Mouse (Mus musculus) adrenal gland, postnatal 14 days (tissue): ENCODE results near the gene Mettl17. TPM values are rescaled to one million over a fixed set of nuclear protein-coding genes. Genes with fewer than 3 reads are reported as not detected.
"Not testable (repeated sequence)": the region's sequence is repeated elsewhere in the genome, so short reads cannot be mapped to it uniquely, and the experiment has no call there.

Source experiments
- DNase-seq: peaks from one replicate; pipeline ENCODE4 v3.0.0; 2021; ENCODE audit warnings: mixed read lengths
- long read RNA-seq, 2 experiments: library from polyadenylated mRNA; stranded (forward); transcript quantifications; one replicate each; pipeline ENCODE4 v2.0.0; 2021
- total RNA-seq: library from RNA; stranded (reverse); gene quantifications from 2 replicates; pipeline ENCODE4 v1.2.3, GENCODE M21; 2021

Gene Mettl17
- total RNA-seq = 37.1 and 39.0 TPM in 2 replicates
- long read RNA-seq, experiment 1, transcript Mettl17-201 (14 exons, 1,623 nt) = major isoform, 10 of 18 reads
- long read RNA-seq, experiment 1, partial matches to known transcripts = 1 of 18 reads
- long read RNA-seq, experiment 1, other reads (novel, unspliced or antisense) = 4 of 18 reads
- long read RNA-seq, experiment 2, partial matches to known transcripts = 1 of 8 reads
- long read RNA-seq, experiment 2, other reads (novel, unspliced or antisense) = 2 of 8 reads

DNA sequence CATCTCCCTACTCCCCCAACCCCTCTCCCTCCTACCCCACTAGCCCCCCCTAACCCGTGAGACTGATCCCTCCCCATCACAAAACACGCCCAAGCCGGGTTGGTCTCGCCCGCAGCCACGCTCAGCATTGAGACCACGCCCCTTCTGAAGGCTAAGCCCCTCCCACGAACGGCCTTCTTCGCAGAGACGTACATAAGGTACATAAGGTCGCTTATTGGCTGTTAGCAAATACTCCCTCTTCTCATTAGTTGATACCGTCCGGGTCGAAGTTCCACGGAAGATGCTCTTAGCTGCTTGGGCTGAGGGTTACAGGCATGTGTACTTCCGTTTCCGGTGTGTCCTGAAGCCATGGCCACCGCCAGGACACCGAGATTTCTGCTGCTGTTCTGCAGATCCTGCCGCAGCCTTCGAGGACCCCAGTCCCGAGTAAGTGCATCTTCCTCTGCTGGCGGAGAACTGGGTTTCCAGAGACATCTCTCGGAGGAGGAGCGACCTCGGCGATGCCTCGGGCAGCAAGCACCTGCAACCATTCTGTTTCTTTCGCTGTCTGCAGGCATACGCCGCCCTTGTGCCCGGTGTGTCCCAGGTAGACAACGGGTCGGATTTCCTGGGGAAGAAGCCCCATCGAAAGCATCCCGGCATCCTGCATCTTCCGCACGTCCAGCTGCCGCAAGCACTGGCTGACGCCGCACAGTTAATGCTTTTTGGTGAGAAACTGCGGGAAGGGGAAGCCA is at the start of gene Mettl17:
TSS of gene Mettl17 (plus strand) at position 245 of the 734 bp plus-strand sequence.
- peak; percentile 97 for DNase-seq

DNA sequence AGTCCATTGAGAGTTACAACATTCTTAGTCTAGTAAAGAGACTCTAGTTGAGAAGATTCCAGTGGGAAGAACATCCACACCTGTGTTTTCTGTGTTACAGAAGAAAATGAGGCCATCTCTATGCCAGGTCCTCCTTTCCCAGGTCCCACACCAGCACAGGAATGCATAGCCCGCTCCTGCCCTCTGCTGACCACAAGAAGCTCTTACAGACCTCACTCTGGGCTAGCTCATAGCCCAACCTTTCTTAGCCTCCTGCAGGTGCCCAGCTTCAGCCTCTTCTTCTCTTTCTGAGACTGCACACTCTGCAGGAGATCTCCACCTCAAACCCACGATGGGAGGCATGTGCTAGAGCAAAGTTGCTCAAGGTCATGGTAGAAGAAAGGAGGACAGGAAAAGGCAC is 46.2 kb upstream of the Mettl17 start:
- peak; percentile 15 for DNase-seq

DNA sequence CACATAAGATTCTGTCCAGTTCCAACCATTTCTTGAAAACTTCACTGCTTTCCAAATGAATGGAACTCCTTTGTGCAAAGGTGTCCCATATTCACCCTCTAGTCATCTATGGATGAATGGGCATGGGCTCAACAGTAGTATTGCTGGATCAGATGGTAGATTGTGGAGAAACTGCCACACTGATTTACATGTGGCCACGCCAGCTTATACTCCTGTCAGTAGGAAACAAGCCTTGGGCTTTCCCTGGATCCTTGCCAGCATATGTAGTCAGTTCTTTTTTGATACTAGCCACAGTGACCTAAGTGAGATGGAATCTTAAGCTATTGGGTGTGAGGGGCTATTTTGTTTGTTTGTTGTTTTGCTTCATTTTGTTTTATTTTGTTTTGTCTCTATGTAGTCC is 42.4 kb upstream of the Mettl17 start:
- DNase-seq = no peak

DNA sequence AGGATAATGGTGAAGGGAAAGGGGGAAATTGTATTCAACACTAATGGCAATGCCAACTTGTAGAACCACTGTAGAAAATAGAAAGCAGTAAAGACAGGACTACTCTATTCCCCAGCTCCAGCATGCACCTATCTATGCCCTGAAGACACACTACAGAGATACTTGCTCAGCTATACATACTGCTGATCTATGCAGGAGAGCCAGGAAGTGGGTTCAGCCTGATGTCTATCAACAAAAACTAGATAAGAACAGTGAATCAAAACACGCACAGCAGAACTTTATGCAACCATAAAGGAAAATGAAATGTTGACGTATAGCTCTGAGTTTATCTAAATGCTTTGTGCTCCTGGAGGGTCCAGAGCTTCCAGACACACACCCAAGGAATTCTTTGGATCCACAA is 41.9 kb upstream of the Mettl17 start:
- DNase-seq = no peak

DNA sequence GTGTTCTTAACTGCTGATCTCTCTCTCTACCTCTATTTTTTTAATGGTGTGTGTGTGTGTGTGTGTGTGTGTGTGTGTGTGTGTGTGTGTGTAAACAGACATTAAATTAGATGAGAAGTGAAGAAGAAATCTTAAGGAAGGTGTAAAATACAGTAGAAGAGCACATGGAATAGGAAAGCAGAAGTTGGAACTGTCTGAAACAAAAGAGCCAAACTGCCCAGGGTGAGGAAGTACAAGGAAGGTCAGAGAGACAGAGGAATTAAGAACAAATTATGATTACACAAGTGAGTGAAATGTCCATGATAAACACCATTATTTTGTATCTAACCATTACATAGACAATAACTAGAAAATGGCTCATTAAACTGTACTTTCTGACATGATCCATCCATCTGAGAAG is 40.8 kb upstream of the Mettl17 start:
- DNase-seq = no peak

DNA sequence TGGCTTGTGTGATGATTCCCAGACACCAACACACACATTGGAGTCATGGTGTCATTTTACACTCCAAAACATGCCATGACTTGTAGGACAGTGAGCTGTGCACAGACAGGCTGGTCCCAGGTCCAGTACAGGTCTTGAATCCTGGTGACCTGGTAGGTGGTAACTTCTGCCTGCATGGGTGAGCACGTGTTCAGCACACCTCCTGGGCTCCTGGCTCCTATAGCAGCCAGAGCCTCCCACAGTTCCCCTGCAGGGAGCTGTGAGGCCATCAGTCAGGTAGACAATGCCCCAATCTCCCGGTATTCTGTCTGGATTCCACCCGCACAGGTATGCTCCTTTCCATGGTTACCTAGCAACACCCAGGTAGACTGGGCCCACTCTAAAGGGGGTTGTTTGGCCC is 38.1 kb upstream of the Mettl17 start:
- no peak for DNase-seq

DNA sequence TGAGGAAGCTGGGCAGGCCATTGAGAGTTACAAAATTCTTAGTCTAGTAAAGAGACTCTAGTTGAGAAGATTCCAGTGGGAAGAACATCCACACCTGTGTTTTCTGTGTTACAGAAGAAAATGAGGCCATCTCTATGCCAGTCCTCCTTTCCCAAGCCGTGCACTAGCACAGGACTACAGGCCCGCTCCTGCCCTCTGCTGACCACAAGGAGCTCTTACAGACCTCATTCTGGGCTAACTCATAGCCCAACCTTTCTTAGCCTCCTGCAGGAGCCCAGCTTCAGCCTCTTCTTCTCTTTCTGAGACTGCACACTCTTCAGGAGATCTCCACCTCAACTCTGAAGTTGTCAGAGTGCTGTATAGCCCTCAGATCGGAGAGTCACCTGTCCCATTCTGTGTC is 33.6 kb upstream of the Mettl17 start:
- DNase-seq = peak; percentile 24

DNA sequence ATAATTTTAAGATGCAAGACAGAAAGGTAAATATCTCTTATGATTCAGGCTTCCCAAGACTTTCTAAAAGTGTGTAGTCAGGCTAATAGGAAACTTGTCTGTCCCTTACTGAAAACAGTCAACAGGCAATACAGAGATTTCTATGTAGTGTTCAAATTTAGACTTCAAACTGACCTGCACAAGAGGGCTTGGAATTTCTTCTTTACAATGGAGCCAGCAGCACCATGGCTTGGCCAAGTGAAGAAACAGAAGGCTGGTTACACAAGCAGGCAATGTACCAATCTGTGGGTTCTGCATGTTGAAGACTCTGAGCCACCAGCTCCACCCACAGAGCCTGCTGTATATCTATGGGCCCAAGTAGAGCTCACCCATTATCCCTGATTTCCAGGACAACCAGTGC is 31.2 kb upstream of the Mettl17 start, which contains the start of gene Ear6:
TSS of gene Ear6 (plus strand) at position 301 of the 400 bp plus-strand sequence.
- DNase-seq = no peak

DNA sequence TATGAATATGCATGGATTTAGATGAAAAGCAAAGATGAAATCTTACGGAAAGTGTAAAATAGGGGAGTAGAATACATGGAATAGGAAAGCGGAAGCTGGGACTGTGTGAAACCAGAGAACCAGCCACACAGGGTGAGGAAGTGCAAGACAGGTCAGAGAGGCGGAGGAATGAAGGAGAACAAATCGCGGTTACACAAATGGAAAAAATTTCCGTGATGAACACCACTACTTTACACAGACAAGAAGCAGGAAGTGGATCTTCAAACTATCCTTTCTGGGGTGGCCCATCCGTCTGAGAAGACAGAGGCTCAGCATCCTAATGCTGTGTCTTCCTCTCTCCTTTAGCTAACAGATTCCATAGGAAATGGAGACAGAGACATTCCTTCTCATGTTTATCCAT is 29.4 kb upstream of the Mettl17 start:
- not testable (repeated sequence) for DNase-seq

DNA sequence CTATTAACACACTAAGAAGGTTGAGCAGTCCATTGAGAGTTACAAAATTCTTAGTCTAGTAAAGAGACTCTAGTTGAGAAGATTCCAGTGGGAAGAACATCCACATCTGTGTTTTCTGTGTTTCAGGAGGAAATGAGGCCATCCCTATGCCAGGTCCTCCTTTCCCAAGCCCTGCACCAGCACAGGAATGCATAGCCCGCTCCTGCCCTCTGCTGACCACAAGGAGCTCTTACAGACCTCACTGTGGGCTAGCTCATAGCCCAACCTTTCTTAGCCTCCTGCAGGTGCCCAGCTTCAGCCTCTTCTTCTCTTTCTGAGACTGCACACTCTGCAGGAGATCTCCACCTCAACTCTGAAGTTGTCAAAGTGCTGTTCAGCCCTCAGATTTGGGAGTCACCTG is 21.0 kb upstream of the Mettl17 start:
- DNase-seq = peak; percentile 51

DNA sequence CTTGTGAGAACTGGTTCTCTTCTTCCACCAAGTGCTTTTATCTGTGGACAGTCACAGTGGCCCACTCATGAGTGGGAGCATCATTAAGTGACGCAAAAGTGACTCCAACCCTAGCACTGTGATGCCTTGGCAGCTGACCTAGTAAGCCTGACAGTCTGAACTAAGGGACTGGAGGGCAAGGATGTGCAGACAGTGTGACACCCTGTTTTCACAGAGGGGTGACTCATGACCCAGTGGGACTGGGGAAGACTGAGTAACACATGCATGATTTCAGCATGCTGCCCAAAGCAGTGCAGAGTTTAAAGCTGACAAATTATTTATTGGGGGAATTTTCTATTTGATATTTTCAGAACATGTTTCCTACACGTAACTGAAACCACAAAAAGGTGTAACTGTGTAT is 13.9 kb upstream of the Mettl17 start:
- DNase-seq = peak; percentile 61

DNA sequence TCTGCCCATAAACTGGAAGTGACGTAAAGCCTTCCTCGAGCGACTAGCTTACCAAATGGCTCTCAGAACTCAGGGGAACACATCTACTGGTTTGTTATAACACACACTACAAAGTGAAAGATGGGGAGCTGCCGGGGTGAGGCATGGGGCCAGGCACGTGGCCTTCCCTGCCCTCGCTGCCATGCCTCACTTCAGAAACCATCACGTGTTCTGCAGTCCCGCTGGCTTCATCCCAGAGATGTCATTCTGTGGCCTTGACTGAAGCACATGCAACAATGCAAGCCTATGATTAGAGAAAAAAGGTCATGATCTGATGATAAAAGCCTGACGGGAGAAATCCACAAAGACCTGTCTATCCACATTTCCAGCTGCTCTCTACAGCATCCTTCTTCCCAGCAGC is 12.9 kb upstream of the Mettl17 start:
- DNase-seq = peak; percentile 83

DNA sequence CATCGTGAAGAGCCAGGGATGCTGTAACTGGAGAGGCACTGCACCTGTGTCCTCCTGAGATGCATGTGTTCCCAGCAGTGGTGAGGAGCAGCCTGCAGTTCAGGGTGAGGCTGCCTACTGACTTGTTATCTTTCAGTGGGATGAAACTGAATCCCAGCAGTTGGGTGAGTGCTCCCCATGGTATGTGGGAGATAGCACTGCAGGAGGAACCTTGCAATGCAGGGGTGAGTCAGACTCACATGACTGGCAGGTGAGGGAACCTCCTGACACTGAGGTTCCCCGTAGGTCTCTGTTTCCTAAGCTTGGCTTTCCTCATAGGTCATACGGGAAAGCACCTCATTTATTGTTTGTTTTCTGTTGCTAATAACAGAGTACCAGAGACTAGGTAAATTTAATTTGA is 7.1 kb upstream of the Mettl17 start:
- no peak for DNase-seq

DNA sequence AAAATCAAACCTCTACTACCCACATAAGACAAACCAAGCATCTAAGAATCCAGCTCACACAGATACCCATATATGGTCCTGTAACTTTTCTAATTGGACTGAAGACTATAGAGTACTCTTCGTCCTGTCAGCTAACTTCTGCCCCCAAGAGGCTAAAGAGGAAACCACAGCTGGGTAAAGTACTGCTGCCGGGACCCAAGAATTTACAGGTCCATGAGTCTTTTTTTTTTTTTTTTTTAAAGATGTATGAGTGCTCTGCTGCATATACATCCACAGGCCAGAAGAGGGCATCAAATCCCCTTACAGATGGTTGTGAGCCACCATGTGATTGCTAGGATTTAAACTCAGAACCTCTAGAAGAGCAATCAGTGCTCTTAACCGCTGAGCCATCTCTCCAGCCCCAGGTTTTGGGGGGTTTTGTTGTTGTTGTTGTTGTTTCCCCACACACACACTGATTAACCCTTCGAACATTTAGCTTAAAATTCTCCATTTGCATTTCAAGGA is 1.1 kb upstream of the Mettl17 start:
- DNase-seq = peak; percentile 86

DNA sequence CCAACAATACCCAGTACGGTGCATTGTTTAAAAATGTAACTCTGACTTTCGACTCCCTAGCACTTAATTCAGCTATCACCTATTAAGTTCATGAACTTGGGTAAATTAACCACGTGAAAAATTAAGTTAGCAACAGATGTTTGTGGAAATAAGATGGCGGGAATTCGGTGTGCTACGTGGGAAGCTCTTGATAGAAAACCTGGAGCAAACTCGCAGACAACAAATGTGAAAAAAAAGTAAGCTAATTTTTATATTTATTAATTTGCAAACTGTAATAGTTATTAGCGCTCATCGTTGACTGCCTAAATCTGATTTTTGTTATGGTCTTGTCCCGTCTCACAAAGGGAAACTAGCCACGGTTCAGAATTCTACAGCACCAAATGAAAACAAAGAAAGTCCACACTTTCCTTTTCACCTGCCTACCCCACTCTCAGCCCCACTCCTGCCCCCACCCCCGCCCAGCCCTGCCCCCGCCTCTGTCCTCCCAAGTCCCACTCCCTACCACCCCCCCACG is 554 bp upstream of the Mettl17 start:
- no peak for DNase-seq

DNA sequence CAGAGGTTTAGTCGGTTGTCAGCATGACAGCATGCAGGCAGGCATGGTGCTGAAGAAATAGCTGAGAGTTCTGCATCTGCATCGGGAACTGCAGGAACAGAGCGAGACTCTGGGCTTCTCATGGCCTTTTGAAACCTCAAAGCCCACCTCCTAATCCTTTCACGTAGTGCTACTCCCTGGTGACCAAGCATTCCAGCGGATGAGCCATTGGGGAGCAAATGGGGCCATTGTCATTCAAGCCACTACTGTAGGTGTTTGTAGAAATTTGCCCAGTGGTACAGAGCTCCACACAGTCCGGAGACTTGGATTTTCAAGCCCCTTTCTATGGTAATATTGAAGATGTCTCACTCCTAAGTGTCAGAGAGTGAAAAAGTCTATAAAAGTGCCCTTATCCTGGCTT is 1.4 kb downstream of the Mettl17 start:
- no peak for DNase-seq

DNA sequence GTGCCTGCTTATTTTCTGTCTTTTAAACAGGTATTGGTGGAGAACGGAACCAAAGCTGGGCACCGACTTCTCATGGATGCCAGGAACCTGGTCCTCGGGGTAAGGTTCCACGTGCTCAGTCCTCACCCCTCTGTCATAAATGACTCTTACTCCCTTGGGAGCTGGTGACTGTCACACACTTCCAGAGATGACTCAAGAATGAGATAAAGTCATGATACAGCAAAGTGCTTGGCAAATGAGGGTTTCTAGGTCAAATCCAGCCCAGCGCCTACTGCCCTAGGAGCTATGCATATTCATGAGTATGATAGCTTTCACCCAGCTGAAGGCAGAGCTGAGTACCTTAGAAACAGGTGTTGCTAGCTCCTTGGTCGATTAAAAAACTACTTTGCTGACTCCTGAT is 5.2 kb downstream of the Mettl17 start:
- DNase-seq = no peak

DNA sequence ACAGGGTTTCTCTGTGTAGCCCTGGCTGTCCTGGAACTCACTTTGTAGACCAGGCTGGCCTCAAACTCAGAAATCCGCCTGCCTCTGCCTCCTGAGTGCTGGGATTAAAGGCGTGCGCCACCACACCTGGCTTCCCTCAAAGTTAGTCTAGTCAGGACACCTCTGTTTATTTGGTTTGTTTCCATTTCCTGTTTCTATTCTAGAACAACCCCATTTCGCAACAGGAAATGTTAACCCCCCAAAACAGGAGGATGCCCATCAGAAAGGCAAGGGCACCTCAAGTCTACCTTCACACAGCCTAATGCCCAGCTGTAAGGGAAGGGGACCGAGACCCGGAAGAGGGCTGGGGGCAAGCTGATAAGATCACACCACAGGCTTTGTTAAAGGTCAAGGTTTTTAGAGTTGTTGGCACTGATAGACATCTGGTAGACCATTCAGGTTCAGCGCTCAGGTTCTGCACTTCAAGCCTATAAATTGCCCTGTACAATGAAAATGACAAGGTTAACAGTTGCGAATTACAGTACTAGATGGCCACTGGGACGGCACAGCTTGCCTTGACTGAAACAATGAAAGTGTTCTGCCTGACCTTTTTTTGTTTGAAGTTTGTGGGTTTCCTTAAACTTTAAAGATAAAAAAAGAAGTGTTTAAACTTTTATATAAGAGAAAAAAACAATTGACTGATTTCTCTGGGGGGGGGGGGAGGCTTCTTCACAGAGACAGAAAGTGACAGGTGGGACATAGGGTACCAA is 7.7 kb downstream of the Mettl17 start, which contains the start of gene Slc39a2:
TSS of gene Slc39a2 (plus strand) at position 699 of the 749 bp plus-strand sequence.
- DNase-seq = no peak

DNA sequence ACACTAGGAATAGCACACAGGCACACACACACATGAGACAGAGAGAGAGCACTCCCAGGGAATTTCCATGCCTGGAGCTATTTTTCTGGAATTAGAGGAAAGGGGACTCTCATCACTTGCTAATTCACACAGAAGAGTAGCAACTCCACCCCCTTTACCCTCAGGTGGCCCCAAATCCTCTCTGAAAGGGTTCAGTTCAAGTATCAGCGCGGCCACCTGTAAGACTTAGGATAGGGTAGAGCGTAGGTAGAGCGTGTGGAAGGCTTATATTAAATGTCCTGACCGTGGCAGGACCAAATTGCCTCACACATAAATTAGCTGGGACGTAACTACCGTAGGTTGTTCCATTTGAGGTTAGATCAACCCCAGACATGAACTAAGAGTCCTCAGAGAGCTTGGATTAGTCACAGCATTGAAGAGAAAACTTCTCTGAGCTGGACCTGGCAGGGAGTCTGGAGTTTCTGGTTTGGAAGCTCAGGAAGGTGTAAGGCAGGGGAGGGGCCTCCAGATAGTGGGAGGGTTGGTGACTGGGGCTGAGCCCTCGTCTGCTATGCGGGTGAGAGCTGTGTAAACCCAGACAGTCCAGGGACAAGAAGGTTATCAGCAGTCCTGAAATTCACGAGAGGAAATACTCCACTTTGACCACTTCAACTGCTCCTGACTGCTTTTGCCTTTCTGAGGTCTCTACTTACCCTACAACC is 8.6 kb downstream of the Mettl17 start:
- DNase-seq = no peak

DNA sequence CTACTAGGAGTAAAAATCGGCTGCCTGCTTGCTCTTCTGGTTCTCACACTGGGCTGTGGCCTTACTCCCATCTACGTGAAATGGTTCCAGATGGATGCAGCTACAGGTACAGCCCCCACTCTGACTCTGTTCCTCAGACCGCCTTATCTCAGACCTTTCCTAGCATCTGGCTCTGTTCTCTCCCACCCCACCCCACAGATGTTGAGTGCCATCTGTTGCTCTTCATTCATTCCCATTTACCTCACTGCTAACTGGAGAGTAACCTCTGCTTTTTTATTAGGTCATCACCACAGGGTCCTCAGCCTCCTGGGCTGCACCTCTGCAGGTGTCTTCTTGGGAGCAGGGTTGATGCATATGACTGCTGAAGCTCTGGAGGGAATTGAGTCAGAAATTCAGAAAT is 9.2 kb downstream of the Mettl17 start:
- no peak for DNase-seq

DNA sequence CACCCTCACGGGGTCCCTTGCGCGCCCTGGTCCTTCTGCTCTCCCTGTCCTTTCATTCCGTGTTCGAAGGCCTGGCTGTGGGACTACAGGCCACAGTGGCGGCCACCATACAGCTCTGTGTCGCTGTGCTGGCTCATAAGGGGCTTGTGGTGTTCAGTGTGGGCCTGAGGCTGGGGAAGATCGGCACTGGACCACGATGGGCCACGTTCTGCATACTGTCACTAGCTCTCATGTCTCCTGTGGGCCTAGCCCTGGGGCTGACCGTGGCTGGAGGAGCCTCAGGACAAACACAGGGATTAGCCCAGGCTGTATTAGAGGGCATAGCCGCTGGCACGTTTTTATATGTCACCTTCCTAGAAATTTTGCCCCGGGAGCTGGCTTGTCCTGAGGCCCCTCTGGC is 10.4 kb downstream of the Mettl17 start:
- DNase-seq = no peak

DNA sequence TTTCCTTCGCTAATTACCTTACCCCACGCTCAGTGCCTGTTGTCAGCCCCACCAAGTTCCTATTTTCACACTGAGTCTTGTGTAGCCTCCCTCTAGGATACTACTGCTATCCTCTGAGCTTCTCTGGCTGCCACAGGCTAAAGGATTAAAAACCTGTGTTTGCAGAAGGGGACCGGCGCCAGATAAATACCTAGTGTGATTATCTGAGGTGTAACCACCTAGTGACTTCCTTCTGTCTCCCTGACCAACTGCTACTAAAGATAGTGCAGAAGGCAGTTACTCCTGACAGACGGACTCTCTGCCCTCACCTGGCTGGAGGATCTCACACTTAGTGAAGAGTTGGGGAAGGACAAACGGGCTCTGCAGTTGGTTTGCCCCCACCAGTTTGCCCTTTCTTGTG is 11.4 kb downstream of the Mettl17 start:
- DNase-seq = no peak
